Mouse (Mus musculus) heart, postnatal 0 days (tissue): ENCODE measurements around the gene Myo1c.

ENCODE experiments used
- CTCF ChIP-seq: IDR thresholded peaks from 2 replicates; pipeline ENCODE4 v1.5.1; 2016; ENCODE audit warnings: antibody characterized with exemption, control low read depth, low read depth
- EP300 ChIP-seq: IDR thresholded peaks from 2 replicates; pipeline ENCODE4 v1.6.1; 2016; ENCODE audit warnings: antibody characterized with exemption, low read depth

DNA sequence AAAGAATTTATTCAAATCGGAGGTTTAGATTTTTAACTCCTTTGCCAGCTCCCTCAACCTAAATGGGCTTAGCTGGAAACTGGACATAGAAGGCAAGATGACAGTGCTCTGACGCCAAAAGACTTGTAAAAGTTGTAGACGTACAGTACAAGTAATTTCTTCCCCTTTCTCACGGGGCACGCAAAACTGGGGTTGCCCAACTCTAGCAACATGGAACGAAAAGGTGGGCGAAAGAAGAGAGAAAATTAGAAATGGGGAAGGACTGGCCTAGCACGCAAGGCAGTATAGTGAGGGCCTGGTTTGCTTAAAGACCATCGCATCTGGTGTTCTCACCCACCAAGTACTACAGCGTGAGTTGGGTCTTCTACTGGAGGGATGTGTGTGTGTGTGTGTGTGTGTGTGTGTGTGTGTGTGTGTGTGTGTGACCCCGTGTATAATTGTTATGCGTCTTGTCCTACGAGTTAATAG is 688 bp downstream of the Myo1c start:
- no peak for TF ChIP-seq CTCF
- TF ChIP-seq EP300 = no peak
